Mouse (Mus musculus) kidney, adult 8-10 months (tissue): Measurements from ENCODE around the gene Parvb.
A peak's percentile ranks its signal among the peaks of the same experiment; 100 is the strongest.

Source experiments
- DNase-seq, 2 experiments: peaks; one replicate each; pipeline ENCODE4 v3.0.0; 2022

The Parvb gene

GRCm38 (mm10) chr15:84217969-84218782, 13.7 kb upstream of the Parvb start:
- no peak for DNase-seq

- no peak for DNase-seq
Measured at GRCm38 (mm10) chr15:84218783-84219271, 13.0 kb upstream of the Parvb start.

GRCm38 (mm10) chr15:84221539-84221938, 10.3 kb upstream of the Parvb start:
- DNase-seq, result no peak

GRCm38 (mm10) chr15:84223423-84223822, 8.4 kb upstream of the Parvb start:
- DNase-seq, result no peak

- DNase-seq, result no peak
Measured at GRCm38 (mm10) chr15:84224779-84225178, 7.1 kb upstream of the Parvb start.

- no peak for DNase-seq
Measured at GRCm38 (mm10) chr15:84226918-84227317, 4.9 kb upstream of the Parvb start.

GRCm38 (mm10) chr15:84230661-84231060, 1.2 kb upstream of the Parvb start:
- no peak for DNase-seq

- no peak for DNase-seq
Measured at GRCm38 (mm10) chr15:84231113-84231712, 630 bp upstream of the Parvb start.

- DNase-seq, result no peak
Measured at GRCm38 (mm10) chr15:84232609-84233008, 766 bp downstream of the Parvb start.

- DNase-seq, result no peak
Measured at GRCm38 (mm10) chr15:84234794-84235581, 3.1 kb downstream of the Parvb start.

GRCm38 (mm10) chr15:84235646-84236045, 3.8 kb downstream of the Parvb start:
- peak; percentile 63 to 69 for DNase-seq

- DNase-seq, result no peak
Measured at GRCm38 (mm10) chr15:84238552-84238951, 6.7 kb downstream of the Parvb start.

GRCm38 (mm10) chr15:84238991-84239401, 7.2 kb downstream of the Parvb start:
- DNase-seq, result no peak

- DNase-seq, result no peak
Measured at GRCm38 (mm10) chr15:84241520-84241919, 9.7 kb downstream of the Parvb start.

- no peak for DNase-seq
Measured at GRCm38 (mm10) chr15:84245104-84245503, 13.3 kb downstream of the Parvb start.

GRCm38 (mm10) chr15:84246195-84246594, 14.4 kb downstream of the Parvb start:
- no peak for DNase-seq

- no peak for DNase-seq
Measured at GRCm38 (mm10) chr15:84247309-84247708, 15.5 kb downstream of the Parvb start.

GRCm38 (mm10) chr15:84251227-84251626, 19.4 kb downstream of the Parvb start:
- no peak for DNase-seq

- DNase-seq, result no peak
Measured at GRCm38 (mm10) chr15:84252645-84253044, 20.8 kb downstream of the Parvb start.

- no peak for DNase-seq
Measured at GRCm38 (mm10) chr15:84253757-84254156, 21.9 kb downstream of the Parvb start.

- no peak for DNase-seq
Measured at GRCm38 (mm10) chr15:84254387-84254786, 22.5 kb downstream of the Parvb start.

- DNase-seq, result no peak
Measured at GRCm38 (mm10) chr15:84256254-84256850, 24.5 kb downstream of the Parvb start.

GRCm38 (mm10) chr15:84256864-84257263, 25.0 kb downstream of the Parvb start:
- DNase-seq, result no peak
